Mouse (Mus musculus) bone marrow, adult 2 months (tissue): ENCODE data around the gene Spryd3.

Experiments used
- CTCF ChIP-seq: fragments of 200-500 bp; IDR thresholded peaks from 2 replicates; pipeline ENCODE4 v1.5.1; 2011; ENCODE audit warnings: low read length, control low read depth; ENCODE audit not compliant: control insufficient read depth, insufficient read depth
- POLR2A ChIP-seq: fragments of 200-500 bp; IDR thresholded peaks from 2 replicates; pipeline ENCODE4 v1.6.1; 2011; ENCODE audit warnings: low read depth, mild to moderate bottlenecking, control low read depth, low read length, borderline replicate concordance; ENCODE audit not compliant: control insufficient read depth

- TF ChIP-seq CTCF (no peak), POLR2A (no peak)
These were observed 32.0 kb downstream of the Spryd3 start for GRCm38 (mm10) chr15:102103947-102104555.
